Mouse (Mus musculus): ENCODE results near the gene Ccrl2. TPM values are rescaled to one million over a fixed set of nuclear protein-coding genes. Genes with fewer than 3 reads are reported as not detected.

Ccrl2 gene
- polyA plus RNA-seq, 1 experiment from 2014 or later = 49.0 TPM

DNA sequence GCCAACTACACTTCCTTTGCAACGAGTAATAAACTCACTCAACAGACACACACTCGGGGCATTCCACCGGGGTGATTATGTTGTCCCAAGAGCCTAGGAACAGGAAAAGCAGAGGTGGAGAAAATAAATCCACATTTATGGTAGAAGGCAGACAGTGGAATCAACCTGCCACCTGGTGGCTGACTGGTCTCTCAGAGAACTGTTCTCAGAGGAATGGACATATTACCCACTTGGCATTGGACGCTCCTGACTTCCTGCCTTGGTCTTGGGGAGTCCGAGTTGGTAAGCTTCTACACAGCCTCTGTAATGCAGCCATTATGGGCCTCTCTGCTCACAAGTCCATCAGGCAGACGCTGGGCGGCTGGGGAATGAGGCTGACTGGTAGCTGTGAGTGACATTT lies 14.9 kb upstream of the Ccrl2 start:
- Histone ChIP-seq H3K27me3 (replicated peaks; ENCODE audit: insufficient read depth, low read length) (no peaks in the 10 kb centered on the region), H3K4me3 (ENCODE audit: low read depth, low read length) (no peak overlapping the region), H3K9me3 (ENCODE audit: low read length) (no peaks in the 10 kb centered on the region), H3K27ac (ENCODE audit: low read length) (no peak overlapping the region), H3K4me1 (ENCODE audit: insufficient read depth, low read depth, low read length) (no peaks in the 10 kb centered on the region), H3K4me2 (replicated peaks; ENCODE audit: low read depth, low read length) (0 out of 2 replicates have a peak overlapping the region, but pooled peaks have one; percentile 3), H3K36me3 (ENCODE audit: insufficient read depth, low read length) (no peaks in the 10 kb centered on the region), H3K9ac (replicated peaks; ENCODE audit: low read depth) (no peak overlapping the region)
- ATAC-seq (peak; percentile 78), DNase-seq (ENCODE audit: low spot score) (peak; percentile 79)
- WGBS = 31% methylated on average over 7 of the region's 7 CpGs
- TF ChIP-seq EP300 (IDR thresholded peaks at IDR 0.05) = no peak
- TF ChIP-seq CTCF (IDR thresholded peaks at IDR 0.05) = peak; percentile 84

DNA sequence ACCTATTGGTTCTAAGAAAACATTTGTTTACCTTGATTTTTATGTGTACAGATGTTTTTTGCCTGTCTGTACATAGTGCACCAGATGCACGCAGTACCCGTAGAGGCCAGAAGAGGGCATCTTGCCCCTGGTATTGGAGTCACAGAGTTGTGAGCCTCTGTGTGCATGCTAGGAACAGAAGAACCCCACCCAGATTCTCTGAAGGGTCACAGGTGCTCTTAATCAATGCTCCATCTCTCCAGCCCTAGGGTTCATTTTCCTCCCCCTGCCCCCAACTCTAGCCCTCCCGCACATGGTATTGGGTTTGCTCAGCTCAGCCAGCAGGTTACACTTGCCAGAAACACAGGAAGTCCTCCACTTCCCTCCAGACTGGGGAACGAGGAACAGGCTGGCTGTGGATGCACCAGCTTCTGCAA lies 13.2 kb upstream of the Ccrl2 start:
- peak; percentile 53; the same call in 1 of the 2 replicates for ATAC-seq
- no peak overlapping the region for H3K4me3 ChIP-seq (ENCODE audit: low read depth, low read length)

DNA sequence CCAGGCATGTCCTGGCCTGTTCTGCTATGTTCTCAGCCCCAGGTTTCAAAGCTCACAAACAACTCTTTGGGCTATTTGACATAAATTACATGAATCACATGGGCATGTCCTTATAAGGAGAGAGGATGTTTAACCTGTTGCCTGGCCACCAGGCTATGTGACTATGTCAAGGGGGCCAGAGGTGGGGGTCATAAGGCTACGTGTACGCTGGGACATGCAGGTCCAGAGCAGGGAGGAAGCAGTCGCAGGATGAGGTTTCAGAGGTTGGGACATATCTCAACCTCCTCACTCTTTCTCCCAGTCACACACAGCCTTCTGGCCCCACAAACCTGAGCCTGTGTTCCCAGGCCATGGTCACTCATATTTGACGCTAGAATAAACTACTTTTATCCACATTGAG lies 9.7 kb upstream of the Ccrl2 start:
- no peaks in the 10 kb centered on the region for H3K4me1 ChIP-seq (ENCODE audit: insufficient read depth, low read depth, low read length)
- no peak overlapping the region for H3K9ac ChIP-seq (replicated peaks; ENCODE audit: low read depth)
- no peak overlapping the region for H3K27ac ChIP-seq (ENCODE audit: low read length)
- 56% methylated on average over 4 of the region's 4 CpGs for WGBS
- H3K27me3 ChIP-seq (replicated peaks; ENCODE audit: insufficient read depth, low read length) = no peaks in the 10 kb centered on the region
- ATAC-seq (no peak), DNase-seq (ENCODE audit: low spot score) (no peak)
- H3K36me3 ChIP-seq (ENCODE audit: insufficient read depth, low read length) = no peaks in the 10 kb centered on the region
- no peaks in the 10 kb centered on the region for H3K9me3 ChIP-seq (ENCODE audit: low read length)
- TF ChIP-seq EP300 (IDR thresholded peaks at IDR 0.05) = no peak
- no peak for TF ChIP-seq CTCF (IDR thresholded peaks at IDR 0.05)
- H3K4me3 ChIP-seq (ENCODE audit: low read depth, low read length) = no peak overlapping the region
- H3K4me2 ChIP-seq (replicated peaks; ENCODE audit: low read depth, low read length) = no peak overlapping the region

More for the DNA sequence above, 13.2 kb upstream of the Ccrl2 start:
- Histone ChIP-seq H3K9me3 (ENCODE audit: low read length) (no peaks in the 10 kb centered on the region), H3K4me2 (replicated peaks; ENCODE audit: low read depth, low read length) (no peak overlapping the region), H3K4me1 (ENCODE audit: insufficient read depth, low read depth, low read length) (no peaks in the 10 kb centered on the region), H3K27me3 (replicated peaks; ENCODE audit: insufficient read depth, low read length) (no peaks in the 10 kb centered on the region), H3K36me3 (ENCODE audit: insufficient read depth, low read length) (no peaks in the 10 kb centered on the region), H3K9ac (replicated peaks; ENCODE audit: low read depth) (no peak overlapping the region), H3K27ac (ENCODE audit: low read length) (no peak overlapping the region)
- TF ChIP-seq EP300 (IDR thresholded peaks at IDR 0.05) = no peak
- peak; percentile 84 for TF ChIP-seq CTCF (IDR thresholded peaks at IDR 0.05)
- 24% methylated on average over 4 of the region's 4 CpGs for WGBS
- peak; percentile 55 for DNase-seq (ENCODE audit: low spot score)

DNA sequence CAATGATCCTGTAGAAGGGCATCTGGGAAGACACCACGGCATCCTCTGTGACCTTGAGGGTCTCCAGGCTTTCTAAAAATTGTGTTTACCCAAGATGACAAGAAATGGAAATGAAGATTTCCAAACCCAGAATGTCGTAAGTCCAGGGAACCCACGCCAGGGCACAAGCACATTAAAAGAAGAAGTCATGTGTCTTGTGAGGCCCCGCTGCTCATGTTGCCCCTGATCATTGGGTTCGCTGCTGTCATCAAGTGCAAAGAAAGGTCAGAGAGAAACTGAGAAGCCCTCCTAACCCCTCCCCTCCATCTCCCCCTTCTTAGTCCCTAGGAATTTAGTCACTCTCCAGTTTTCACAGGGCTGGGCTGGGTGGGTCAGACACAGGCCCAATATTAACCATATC lies 5.5 kb upstream of the Ccrl2 start:
- H3K9ac ChIP-seq (replicated peaks; ENCODE audit: low read depth) = no peak overlapping the region
- no peak for DNase-seq (ENCODE audit: low spot score)
- H3K4me2 ChIP-seq (replicated peaks; ENCODE audit: low read depth, low read length) = no peak overlapping the region
- H3K4me1 ChIP-seq (ENCODE audit: insufficient read depth, low read depth, low read length) = no peaks in the 10 kb centered on the region
- no peak overlapping the region for H3K4me3 ChIP-seq (ENCODE audit: low read depth, low read length)
- no peak overlapping the region for H3K27ac ChIP-seq (ENCODE audit: low read length)
- no peaks in the 10 kb centered on the region for H3K27me3 ChIP-seq (replicated peaks; ENCODE audit: insufficient read depth, low read length)
- TF ChIP-seq CTCF (IDR thresholded peaks at IDR 0.05) (no peak), EP300 (IDR thresholded peaks at IDR 0.05) (no peak)
- WGBS = 72% methylated on average over 5 of the region's 5 CpGs
- no peak for ATAC-seq
- no peaks in the 10 kb centered on the region for H3K9me3 ChIP-seq (ENCODE audit: low read length)
- no peaks in the 10 kb centered on the region for H3K36me3 ChIP-seq (ENCODE audit: insufficient read depth, low read length)

DNA sequence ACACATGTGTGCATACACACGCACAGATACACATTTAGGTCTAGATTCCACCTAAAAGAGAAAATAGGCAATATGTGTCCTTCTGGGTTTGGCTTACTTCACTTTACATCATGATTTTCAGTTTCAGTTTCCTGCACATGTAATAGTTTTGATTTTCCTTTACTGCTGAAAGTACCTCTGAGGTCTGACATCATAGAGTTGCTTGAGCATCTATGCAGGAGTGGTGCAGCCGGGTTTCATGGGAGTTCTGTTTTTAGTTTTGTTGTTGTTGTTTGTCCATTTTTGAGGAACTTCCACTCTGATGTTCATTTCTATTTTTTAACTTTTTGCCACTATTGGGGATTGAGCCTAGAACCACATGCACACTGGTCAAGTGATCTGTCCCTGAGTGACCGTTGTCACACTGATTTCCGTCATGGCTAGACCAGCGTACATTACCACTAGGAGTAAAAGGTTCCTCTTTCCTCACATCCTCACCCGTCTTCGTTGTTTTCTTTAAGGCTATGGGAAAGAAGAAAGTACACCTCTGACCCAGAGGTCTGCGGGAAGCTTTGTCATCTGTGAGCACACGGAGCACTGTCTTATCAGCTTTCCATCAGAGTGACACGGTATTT lies 1.7 kb upstream of the Ccrl2 start:
- no peak overlapping the region for H3K9ac ChIP-seq (replicated peaks; ENCODE audit: low read depth)
- H3K9me3 ChIP-seq (ENCODE audit: low read length) = no peaks in the 10 kb centered on the region
- DNase-seq (ENCODE audit: low spot score) (peak; percentile 14), ATAC-seq (no peak)
- H3K4me3 ChIP-seq (ENCODE audit: low read depth, low read length) = no peak overlapping the region
- TF ChIP-seq CTCF (IDR thresholded peaks at IDR 0.05) = no peak
- no peak for TF ChIP-seq EP300 (IDR thresholded peaks at IDR 0.05)
- 57% methylated on average over 10 of the region's 10 CpGs for WGBS
- no peak overlapping the region for H3K4me2 ChIP-seq (replicated peaks; ENCODE audit: low read depth, low read length)
- no peak overlapping the region for H3K27ac ChIP-seq (ENCODE audit: low read length)
- H3K36me3 ChIP-seq (ENCODE audit: insufficient read depth, low read length) = no peaks in the 10 kb centered on the region
- no peaks in the 10 kb centered on the region for H3K27me3 ChIP-seq (replicated peaks; ENCODE audit: insufficient read depth, low read length)
- H3K4me1 ChIP-seq (ENCODE audit: insufficient read depth, low read depth, low read length) = no peaks in the 10 kb centered on the region; the same call in 1 of the 2 replicates

DNA sequence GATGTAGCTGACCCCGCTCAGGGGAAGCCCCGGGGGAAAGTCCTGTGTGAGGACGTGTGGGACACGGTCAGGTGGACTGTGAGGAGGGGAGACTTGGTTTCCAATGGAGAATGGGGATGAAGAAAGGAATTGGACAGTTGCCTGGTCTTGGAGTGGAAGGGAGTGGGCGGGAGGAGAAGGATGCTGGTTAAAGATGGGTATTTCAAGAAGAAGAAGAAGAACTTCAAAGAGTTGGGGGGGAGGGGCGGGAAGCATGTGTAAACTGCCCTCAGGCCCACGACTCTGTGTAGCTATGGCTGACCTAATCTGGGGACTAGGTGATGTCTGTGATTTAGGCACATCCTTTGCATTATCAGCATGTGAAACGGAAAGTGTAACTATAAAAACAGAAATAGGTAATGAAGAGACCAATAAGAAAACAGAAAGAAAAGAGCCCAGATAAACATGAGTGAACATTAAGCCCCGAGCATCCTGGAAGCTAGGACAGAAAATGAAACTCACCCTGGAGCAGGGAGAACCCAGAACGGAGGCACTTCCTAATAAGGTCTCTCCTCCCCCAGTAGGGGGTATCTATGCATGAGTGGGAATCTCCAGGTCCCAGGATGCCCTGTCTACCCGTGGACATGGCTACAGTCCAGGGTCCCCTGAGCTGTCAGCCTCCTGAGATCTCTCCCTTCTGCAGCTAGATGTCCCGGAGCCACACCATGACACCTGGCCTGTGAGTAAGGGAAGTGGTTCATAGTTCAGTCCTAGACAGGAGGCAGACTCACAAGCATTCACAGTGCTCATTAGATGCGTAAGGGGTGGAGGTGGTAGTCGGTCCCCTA lies 438 bp upstream of the Ccrl2 start:
- 39% methylated on average over 14 of the region's 14 CpGs for WGBS

More for the DNA sequence above, 438 bp upstream of the Ccrl2 start:
- H3K27ac ChIP-seq (ENCODE audit: low read length) = peak overlapping the region; percentile 82; the same call in 1 of the 2 replicates
- no peak overlapping the region for H3K9ac ChIP-seq (replicated peaks; ENCODE audit: low read depth)
- H3K27me3 ChIP-seq (replicated peaks; ENCODE audit: insufficient read depth, low read length) = no peaks in the 10 kb centered on the region
- peak overlapping the region; percentile 87 for H3K4me2 ChIP-seq (replicated peaks; ENCODE audit: low read depth, low read length)
- H3K4me1 ChIP-seq (ENCODE audit: insufficient read depth, low read depth, low read length) = no peaks in the 10 kb centered on the region; the same call in 1 of the 2 replicates
- DNase-seq (ENCODE audit: low spot score) (peak; percentile 47), ATAC-seq (no peak)
- H3K4me3 ChIP-seq (ENCODE audit: low read depth, low read length) = peak overlapping the region; percentile 52
- TF ChIP-seq CTCF (IDR thresholded peaks at IDR 0.05) (peak; percentile 15; the same call in 1 of the 2 replicates), EP300 (IDR thresholded peaks at IDR 0.05) (no peak)
- no peaks in the 10 kb centered on the region for H3K9me3 ChIP-seq (ENCODE audit: low read length)
- H3K36me3 ChIP-seq (ENCODE audit: insufficient read depth, low read length) = no peaks in the 10 kb centered on the region
